Mouse (Mus musculus): ENCODE measurements around the gene Tmc2.

Tmc2 gene

DNA sequence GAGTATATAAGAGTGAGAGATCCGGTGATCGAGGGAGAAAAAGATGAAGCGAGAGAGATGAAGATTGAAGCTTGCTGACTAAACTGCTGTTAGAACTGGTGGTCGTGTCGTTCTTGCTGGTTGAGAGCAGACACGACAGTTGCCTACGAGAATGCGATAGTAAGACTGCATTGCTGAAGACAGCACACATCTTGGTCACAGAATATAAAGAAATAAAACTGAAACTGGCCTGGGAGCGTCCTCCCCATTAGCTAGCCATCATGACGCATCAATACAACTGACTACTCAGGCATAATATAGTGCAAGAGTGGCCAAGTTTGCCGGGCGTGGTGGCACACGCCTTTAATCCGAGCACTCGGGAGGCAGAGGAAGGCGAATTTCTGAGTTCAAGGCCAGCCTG lies at the start of gene Tmc2:
TSS of gene Tmc2 (plus strand) at position 301 of the 400 bp plus-strand sequence.
- no peak for DNase-seq (ENCODE audit: low read depth, low spot score)

DNA sequence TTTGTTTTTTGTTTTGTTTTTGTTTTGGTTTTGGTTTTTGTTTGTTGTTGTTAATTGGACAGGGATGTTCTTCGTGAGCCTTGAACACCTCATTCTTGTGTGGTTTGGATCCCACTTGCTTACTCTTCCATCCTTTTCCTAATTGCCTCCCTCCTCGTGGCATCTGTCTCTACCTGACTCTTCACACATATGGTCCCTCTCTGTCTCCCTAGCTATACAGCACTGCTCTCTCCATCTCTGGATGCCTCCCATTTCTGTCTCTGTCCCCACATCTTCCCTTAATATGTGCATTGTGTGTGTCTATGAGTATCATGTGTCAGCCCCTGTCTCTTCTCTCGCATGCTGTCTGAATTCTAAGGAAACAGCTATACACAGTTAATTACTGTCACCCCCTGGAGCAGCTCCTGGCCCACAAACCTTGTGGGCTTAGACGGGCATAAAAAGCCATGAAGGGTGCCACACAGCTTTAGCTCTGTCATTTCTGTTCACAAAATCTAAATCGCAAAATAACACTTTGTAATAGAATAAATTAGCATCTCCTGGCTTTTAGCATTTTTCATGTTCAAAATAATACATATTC lies 48.8 kb upstream of the Tmc2 start:
- no peak for DNase-seq (ENCODE audit: low read depth, low spot score)

DNA sequence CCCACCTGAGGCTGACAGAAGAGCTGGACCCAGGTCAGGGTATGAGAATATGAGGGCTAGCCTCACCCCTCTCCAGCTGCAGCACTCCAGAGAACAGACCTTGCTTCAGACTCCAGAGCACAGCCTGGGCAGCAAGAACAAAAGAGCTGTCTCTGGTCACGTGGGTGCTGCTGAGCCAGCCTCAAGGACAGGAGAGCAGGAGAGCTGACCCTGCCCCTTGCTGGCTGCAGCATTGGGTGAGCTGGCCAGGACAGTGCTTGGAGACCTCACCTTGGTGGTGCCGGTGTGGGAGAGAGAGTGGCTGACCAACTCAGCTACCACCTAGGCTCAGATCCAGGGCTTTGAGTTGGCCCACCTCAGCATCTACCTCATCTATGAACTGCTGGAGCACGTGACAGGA lies 39.8 kb upstream of the Tmc2 start:
- no peak for DNase-seq (ENCODE audit: low read depth, low spot score)

DNA sequence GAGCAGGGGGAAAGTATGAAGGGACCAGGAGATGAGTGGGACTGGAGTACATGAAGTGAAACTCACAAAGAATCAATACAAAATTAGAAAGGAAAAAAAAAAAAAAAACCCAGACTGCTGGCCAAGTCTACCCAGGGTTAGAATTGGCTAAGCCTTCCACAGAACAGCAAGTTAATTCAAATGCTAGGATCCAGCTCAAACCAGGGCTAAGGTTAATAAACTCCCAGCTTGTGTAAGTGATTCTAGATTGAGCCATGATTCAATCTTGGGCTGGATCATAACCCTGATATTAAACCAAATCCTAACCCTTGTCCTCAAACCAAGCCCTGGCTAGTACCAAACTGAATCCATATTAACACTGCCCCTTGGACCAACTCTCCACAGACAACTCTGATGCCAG lies 39.1 kb upstream of the Tmc2 start:
- no peak for DNase-seq (ENCODE audit: low read depth, low spot score)

GRCm38 (mm10) chr2:130157231-130158087 lies 37.5 kb upstream of the Tmc2 start:
- no peak for DNase-seq (ENCODE audit: low read depth, low spot score)

GRCm38 (mm10) chr2:130158088-130158437 lies 36.9 kb upstream of the Tmc2 start:
- DNase-seq (ENCODE audit: low read depth, low spot score): no peak

DNA sequence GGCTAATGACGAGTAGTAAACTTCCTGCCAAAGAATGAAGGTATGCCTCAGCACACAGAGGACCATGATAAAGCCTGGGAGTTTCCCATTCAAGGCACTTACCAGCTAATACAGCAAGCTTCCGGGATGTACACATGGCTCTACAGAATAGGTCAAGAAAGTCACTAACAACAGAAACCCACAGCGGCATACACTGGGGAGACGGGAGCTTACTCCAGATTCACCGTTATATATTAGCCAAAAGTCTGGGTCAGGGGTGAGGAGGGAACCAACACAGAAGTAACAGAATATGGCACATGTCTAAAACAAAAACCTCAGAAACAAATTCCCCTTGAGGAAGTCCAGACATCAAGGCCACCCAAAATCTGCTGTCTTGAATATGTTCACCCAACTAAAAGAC lies 32.3 kb upstream of the Tmc2 start:
- no peak for DNase-seq (ENCODE audit: low read depth, low spot score)

DNA sequence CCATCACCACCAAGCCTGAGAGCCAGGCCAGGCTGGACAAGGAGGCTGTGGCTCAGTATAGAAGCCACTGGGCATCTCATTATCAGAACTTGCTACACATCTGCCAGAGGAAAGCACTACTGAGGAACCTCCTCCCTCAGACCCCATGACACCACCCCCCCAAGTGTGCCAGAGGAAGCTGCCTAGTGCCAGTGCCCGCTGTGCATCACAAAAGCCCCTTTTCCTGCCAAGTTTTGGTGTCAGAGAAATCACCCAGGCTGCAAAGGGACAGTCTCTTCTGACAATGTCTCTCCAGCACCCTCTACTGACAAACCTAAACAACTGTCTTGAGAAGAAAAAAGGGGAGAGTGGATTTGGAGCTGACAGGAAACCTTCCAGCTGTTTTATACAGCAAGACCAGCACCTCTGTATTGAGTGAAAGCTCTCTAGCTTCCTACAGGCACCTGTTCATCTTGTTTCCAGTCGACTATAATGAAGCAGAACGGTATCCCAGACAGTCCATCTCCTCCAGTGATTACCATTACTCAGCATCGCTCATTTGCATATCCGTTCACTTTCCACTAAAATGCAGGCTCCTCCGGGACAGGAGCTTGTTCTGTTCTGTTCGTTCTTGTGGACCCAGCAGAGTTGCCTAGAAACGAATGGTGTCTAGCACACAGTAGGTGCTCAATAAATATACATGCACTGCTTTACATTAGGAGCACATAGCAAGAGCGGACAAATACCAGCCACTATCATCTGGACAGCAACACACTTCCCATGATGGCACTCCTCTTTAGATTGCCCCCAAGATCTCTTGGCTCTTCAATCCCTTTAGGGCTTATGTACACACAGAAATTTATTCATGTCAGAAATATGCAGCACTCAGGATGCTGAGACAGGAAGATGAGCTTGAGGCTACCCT lies 28.4 kb upstream of the Tmc2 start:
- DNase-seq (ENCODE audit: low read depth, low spot score): no peak

DNA sequence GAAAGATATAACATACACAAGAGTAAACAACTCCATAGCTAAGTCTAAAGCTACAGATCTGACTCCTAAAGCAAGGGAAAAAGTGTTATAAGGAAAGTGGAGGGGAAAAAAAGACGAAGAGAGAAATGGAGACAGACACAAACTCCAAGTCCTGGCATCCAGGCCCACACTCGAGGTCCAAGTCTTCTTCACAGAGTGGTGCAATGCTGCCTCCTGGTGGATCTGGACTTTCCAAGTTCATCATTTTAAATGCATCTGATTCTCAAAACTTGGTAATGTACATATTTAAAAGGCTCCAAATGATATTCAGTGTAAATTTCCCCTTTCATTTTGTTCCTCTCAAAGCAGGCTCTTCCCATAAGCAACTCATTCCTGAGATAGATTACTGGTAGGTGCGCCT lies 27.1 kb upstream of the Tmc2 start:
- DNase-seq (ENCODE audit: low read depth, low spot score): no peak

GRCm38 (mm10) chr2:130171674-130172073 lies 23.3 kb upstream of the Tmc2 start:
- no peak for DNase-seq (ENCODE audit: low read depth, low spot score)

DNA sequence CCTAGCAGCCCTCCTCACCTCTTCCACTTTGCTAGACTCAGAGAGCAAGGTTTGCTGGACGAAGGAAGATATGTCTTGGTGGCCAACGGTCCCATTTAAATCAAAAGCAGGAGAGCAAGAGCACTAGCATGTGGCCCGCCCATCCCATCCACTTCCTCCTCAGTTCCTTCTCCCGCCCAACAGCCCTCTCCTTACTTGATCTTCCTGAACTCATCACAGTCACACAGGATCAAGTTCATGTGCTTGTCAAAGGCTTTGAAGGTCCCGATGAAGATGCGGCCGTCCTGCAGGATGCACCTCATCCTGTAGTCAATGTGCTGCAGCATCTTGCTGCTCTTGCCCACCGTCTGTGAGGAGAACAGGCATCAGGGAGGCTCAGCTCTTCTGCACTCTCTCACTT lies 18.2 kb upstream of the Tmc2 start:
- DNase-seq (ENCODE audit: low read depth, low spot score): no peak

GRCm38 (mm10) chr2:130178381-130178705 lies 16.7 kb upstream of the Tmc2 start:
- no peak for DNase-seq (ENCODE audit: low read depth, low spot score)

GRCm38 (mm10) chr2:130178706-130179506 lies 16.1 kb upstream of the Tmc2 start, which contains the start of gene Snrpb:
Gene Snrpb, minus strand, starts transcription at chr2:130179403.
- DNase-seq (ENCODE audit: low read depth, low spot score): peak; percentile 67

- DNase-seq (ENCODE audit: low read depth, low spot score): no peak
Measured at GRCm38 (mm10) chr2:130179507-130180019, 15.4 kb upstream of the Tmc2 start.

- no peak for DNase-seq (ENCODE audit: low read depth, low spot score)
Measured at GRCm38 (mm10) chr2:130188391-130188790, 6.6 kb upstream of the Tmc2 start.

DNA sequence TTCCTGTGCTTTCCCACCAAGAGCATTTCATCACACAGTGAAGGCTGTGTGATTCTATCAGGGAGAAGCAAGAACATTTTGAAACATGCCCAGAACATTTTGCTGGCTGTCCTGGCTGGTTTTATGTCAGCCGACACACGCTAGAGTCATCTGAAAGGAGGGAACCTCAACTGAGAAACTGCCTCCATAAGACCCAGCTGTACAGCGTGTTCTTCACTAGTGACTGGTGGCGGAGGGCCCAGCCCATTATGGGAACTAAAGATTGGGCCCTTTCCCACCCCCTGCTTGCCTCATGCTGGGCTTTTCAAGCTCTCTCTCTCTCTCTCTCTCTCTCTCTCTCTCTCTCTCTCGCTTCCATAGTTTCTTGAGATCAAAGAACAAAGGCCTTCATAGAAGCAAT lies 6.0 kb downstream of the Tmc2 start:
- no peak for DNase-seq (ENCODE audit: low read depth, low spot score)

GRCm38 (mm10) chr2:130207376-130207775 lies 12.4 kb downstream of the Tmc2 start:
- no peak for DNase-seq (ENCODE audit: low read depth, low spot score)

DNA sequence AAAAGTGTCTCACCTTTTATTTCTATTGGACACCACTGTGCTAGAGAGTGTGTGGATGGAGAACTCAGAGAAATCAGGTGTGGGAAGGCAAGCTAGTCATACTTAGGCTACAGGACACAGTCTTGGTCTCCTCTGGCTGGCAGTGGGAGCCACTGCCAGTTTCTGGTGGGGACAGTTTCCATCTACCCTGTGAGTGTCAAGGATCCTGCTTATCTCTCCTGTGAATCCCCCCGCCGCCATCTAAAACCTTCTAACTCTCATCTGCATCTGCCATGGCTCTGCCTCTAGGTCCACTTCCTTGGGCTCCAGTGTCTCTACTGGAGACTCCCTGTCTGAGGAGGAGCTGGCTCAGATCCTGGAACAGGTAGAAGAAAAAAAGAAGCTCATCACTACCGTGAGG lies 13.0 kb downstream of the Tmc2 start:
- peak; percentile 38 for DNase-seq (ENCODE audit: low read depth, low spot score)

GRCm38 (mm10) chr2:130209636-130210035 lies 14.6 kb downstream of the Tmc2 start:
- no peak for DNase-seq (ENCODE audit: low read depth, low spot score)

- DNase-seq (ENCODE audit: low read depth, low spot score): no peak
Measured at GRCm38 (mm10) chr2:130211581-130211980, 16.6 kb downstream of the Tmc2 start.

- DNase-seq (ENCODE audit: low read depth, low spot score): no peak
Measured at GRCm38 (mm10) chr2:130246912-130247311, 51.9 kb downstream of the Tmc2 start.
